Mouse (Mus musculus): ENCODE results near the gene Csnka2ip.

Gene Csnka2ip

DNA sequence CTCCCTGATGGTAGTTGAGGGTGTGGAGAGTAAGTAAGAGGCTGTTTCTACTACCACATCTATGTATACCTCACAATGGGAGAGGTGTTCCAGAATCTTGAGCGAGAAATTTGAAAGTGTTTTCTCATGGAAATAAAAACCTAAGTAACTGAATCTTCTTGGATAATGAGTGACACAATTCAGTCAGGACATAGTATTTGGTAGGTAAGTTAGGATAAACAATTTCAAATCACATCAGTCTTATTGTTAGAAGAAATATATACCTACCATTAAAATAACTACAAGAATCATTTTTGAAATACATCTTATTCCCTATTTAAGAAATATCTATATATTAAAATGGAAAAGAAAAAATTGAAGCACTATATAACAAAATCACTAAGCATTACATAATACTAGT is at the start of gene Csnka2ip:
Gene Csnka2ip, minus strand, starts transcription at position 101 of the 400 bp plus-strand sequence.
- no peak for DNase-seq (ENCODE audit: low spot score)

DNA sequence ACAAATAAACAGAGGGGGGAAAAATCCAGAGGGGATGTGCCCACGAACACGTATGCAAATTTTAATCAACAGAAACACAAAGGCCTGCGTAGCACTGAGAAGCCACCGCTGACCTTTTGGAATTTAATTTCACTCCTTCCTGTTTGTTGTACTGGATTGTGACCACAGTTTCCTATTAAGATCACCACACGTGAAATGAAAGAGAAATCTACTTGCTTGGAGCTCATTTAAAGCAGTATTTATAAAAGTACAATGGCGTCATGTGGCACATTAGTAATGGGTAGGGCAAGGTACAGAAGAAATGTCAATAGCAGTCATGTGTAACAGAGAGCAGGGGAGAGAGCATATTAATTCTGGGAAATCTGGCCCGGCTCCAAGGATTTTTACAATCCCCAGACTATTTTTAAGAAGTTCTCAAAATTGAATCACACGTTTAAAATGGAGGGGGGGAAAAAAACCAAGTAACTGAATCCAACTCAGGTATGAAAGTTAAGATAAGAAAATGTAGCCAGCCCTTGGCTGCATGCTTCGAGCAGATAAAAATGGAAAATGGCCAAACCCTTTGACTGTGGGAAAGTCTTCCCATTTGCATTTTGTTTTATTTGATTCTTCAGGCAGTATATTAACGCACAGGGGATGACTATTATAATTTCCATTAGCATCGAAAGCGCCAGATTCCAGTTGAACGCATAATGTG is 47.5 kb upstream of the Csnka2ip start:
- DNase-seq (ENCODE audit: low spot score), result no peak

DNA sequence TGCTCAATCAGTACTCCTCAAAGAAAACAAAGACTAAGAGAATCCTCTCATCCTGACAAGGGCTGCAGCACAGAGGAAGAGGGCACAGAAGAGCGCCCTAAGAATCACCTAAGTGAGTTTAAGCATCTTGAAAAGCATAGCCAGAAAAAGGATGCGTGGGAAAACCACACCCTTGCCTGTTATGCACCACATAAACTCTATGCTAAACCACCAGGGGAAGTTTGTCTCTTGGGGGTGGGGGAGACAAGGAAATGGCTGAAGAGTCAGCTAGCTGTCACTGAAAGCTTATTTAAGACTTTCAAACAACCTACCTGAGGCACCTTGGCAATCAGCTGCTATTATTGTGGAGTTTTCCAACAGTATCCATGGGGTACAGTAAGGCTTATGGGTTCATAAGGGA is 45.6 kb upstream of the Csnka2ip start:
- no peak for DNase-seq (ENCODE audit: low spot score)

DNA sequence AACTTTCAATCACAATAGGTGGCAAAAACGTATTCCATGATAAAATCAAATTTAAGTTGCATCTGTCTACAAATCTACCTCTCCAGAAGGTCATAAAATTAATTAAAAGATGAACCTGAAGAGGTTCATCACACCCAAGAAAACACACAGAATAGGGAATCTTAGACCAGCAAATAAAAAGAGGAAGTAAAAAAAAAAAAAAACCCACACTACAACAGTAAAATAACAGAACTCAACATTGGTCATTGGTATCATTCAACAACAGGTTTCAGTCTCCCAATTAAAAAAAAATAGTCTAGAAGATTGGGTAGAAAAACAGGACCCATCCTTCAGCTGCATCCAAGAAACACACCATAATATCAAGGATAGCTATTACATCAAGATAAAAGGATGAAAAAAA is 32.9 kb upstream of the Csnka2ip start:
- DNase-seq (ENCODE audit: low spot score), result no peak

DNA sequence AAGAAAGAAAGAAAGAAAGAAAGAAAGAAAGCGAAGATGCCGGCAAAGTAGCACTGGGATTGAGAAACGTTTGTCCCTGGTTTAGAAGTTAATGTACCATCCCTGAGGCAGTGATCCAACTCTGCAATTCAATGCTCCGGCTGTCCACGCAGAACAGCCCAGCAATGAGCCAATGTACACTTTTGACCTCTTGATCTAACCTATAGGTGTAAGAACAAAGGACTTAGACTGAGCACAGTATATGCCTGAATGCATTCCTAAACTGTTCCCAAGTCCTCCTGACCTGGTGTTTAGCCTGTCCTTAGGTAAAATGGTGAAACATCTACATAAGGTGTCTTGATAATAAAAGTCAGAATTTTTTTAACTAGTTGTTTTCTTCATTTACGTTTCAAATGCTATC is 17.9 kb upstream of the Csnka2ip start:
- no peak for DNase-seq (ENCODE audit: low spot score)

DNA sequence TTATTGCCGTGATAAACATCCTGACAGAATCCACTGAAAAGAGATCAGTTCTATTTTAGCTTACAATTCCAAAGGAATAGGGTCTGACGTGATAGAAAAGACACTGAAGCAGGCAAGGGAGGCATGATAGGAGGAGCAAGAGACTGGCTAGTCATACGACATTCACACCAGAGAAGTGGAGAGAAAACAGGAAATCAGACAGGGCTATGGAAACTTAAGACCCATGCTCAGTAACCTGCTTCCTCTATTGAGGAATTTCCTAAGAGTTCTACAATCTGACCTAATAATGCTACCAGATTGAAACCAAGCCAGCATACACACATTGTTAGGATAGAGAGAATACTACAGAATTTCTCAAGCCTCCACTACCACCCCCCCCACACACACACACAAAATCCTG is 12.4 kb upstream of the Csnka2ip start:
- no peak for DNase-seq (ENCODE audit: low spot score)

DNA sequence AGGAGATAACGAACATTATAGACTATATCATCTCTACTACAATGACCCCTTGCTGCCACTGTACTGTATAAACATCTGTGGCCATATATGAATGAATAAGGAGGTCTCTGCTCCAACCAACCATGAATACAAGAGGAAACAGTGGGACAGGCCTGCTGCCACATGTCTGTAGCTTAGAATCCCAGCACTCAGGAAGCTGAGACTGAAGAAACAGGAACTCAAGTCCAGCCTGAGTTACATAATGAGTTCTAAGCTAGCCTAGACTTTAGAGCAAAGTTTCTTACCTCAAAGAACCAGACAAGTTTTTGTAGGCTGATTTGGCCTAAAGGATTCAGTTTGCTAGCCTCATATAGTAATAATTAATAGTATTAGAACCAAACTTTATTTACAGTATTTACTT is 5.6 kb upstream of the Csnka2ip start:
- no peak for DNase-seq (ENCODE audit: low spot score)

DNA sequence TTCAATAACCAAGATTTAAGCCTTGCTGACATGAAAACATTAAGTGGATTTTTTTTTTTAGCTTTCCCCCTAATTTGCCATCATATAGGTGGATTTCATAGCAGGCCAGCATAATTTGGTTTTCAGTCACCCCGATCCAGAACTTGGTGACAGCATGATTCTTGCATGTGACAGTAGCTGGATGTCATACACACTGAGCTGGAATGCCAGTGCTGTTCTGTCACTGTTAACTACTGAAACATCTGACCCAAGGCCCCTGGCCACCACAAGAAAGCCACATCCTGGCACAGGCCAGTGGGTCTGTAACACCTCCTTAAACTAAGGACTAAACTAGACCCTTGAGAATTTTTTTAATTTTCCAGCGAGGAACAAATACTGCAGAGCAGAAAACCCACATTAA is 15.4 kb downstream of the Csnka2ip start:
- no peak for DNase-seq (ENCODE audit: low spot score)

DNA sequence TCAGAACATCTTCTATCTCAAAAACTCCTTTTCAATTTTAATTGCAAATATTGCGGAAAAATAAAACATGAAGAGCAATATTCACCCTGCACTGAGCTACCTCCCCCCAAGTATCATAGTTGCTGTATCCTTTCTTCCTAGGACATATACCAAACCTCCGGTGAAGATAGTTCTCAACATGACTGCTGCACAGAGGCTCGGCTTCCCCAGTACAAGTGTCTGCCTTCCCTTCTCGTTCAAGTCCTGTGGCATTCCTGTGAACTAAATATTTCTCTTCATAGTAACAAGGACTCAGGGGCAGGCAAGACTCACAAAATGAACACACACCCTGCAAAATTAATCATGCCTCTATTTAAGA is 16.0 kb downstream of the Csnka2ip start:
- no peak for DNase-seq (ENCODE audit: low spot score)

DNA sequence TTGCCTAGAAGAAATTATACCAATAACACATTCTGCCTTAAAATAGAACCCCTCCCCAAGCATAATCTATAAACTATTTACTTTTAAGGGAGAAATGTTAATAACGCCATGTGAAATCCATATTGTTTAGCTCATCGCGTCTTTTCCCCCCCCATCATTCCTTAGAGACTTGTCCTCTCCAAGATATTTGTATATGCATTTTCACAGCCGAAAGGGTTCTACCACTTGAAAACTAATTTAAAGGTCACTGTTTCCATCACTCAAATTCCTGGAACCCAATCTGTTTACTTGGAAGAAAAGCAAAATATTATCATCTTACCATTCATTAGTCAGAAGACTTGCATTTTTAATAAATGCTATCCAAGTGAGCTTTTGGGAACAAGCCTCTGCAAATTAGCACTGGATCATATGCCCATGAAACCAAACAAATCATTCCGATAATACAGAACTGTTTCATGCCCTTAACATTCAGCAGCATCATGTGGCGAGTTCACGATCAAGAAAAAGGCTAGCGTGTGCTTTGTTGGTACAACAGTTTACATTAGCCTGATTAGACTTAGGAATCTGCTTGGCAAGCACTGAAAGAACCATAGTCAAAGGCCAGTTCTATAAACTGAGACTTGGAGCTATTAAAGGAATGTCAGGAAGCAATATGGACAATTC is 16.5 kb downstream of the Csnka2ip start:
- DNase-seq (ENCODE audit: low spot score), result no peak

DNA sequence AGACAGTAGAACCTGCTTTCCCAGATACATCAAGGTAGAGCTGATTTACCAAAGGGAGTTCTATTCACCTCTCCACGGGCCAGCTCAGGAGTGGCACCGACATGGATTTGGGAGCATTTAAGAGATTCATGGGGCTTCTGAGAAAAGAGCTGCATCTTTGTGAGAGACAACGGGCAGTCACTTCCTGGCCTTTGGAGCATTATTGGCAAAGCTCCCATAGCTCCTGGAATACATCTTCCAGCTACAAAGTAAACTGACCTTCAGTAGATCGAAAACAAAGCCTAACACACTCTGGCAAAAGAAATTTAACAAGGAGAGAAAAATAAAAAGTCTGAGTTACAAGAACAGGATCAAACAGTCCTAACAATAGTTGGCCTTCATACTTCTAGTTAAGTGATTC is 17.6 kb downstream of the Csnka2ip start:
- no peak for DNase-seq (ENCODE audit: low spot score)

DNA sequence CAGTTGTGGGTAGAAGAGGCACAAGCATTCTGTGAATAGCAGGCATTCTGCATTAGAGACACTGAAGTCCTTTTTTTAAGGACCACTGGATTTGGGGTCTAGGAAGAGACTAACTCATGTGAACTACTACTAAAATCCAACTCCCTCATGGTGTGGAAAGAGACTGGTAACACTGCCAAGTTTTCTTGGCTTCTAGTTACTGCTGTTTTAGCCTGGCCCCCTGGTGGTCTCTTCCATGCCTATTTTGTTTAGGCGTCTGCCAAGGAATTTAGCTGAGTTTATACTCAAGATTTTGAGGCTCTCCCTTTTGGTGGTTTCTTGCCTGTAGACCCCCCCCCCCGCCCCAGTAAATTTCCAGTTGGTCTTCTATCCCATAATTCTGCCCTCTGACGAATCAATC is 18.8 kb downstream of the Csnka2ip start:
- DNase-seq (ENCODE audit: low spot score), result no peak

DNA sequence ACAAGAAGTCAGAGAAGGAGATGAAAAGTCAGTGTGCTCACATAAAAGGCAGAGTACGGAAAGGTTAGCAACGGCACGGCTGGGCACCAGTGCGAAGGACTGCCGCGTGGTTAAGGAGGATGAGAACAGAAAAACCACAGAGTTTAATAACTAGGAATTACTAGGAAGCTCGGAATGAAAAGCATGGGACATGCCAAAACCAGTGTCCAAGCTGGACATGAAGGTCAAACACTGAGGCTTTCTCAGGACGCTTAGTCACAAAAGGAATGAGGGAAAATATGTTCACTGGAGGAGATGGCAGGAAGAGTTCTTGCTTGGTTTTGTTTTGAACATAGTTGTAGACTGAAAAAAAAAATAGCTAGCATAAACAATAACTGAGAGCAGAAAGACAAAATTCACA is 32.7 kb downstream of the Csnka2ip start:
- DNase-seq (ENCODE audit: low spot score), result no peak

DNA sequence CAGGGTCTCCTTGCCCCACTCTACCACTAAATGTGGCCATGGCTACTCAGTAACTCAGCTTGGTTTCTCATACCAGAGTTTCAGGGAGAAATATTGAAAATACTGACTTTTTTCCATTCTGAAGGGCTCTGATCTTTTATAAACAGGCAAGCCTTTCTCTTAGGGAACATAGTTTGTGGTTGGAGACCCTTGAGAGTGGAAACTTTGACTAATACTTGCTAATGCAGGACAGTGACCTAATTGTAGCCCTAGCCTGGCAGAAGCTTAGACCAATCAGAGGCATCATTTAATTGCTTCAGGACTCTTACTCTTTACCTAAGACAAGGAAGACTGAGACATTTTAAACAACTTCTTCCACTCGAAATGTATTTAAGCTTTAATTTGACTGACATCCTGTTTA is 39.1 kb downstream of the Csnka2ip start:
- DNase-seq (ENCODE audit: low spot score), result no peak

DNA sequence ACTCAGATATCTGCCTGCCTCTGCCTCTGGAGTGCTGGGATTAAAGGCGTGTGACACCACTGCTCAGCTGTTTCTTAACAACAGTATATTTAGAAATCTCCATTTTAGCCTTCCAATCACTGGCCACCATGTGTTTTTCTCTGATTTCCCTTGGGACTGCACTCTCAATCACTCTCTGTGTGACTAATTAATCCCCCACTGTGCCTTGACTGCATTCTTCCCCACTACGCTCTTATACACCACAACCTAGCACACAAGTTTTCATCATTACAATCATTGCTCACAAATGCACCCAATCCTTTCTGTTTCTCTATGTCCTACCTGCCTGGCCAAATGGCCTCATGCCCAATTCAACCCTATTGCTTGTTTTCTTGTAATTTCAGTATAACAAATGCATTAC is 43.7 kb downstream of the Csnka2ip start:
- DNase-seq (ENCODE audit: low spot score), result no peak

DNA sequence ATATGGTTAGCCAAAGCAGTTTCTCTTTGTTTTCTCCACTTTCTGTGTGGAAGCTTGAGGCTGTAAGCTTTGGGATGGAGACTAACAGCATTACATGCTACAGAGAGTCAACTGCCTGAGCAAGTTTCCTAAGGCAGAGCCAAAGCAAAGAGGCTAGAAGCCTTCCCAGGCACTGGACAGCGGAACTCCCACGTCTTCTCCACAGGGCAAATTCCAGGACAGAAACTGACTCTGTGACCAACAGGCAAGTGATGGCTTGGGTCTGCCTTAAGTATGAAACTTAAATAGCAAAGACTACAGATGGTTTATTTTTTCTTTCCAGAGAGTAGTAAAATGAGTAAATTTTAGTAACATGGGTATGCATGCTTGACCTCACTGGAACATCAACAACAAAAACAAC is 75.3 kb downstream of the Csnka2ip start:
- no peak for DNase-seq (ENCODE audit: low spot score)

DNA sequence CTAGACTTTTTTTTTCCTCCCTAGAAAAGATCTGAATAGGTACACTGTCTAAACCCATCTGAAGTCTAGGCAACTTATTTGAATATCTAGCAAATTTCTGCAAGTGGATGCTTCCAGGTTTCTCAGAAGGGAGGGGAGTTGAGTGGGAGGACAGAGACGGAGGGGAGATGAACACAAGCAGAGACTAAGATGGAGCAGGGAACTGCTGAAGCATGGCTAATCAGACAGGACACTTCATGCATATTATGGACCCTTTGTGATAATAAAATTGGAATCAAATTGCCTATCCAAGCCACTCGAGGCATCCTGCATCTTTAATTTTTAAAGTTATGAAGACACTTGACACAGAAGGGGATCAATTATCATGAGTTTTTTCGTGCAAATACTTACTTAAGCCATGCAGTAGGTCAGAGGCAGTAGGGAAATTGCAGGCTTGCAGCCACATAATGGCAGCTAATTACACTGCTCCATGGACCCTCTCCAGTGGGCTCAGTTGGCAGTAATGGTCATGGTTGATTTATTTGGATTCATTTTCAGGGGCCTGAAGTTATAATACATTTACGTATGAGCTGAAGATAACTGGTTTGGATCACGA is 78.1 kb downstream of the Csnka2ip start:
- no peak for DNase-seq (ENCODE audit: low spot score)

DNA sequence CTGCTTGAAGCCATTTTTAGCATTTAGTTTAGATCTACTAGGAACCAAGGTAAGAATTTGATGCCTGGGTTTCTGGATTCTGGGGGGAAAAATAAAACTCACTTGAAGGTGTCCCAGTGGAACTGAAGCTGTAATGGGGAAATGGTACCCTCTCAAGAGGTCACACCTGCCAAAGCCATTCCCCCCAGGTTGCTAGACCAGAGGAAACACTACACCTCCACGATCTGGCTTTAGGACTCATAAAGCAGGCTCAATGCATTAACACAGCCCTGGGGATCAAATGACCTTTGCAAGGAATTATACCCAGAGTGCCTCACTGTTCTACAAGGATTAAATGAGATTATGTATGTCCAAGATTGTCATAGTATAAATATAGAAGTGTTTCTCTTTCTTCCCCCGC is 88.8 kb downstream of the Csnka2ip start:
- no peak for DNase-seq (ENCODE audit: low spot score)
